Mouse (Mus musculus) left cerebral cortex, postnatal 36 days (tissue): Measurements from ENCODE around the gene Aip. TPM values are rescaled to one million over a fixed set of nuclear protein-coding genes. Genes with fewer than 3 reads are reported as not detected.
"Not testable (repeated sequence)": the region's sequence is repeated elsewhere in the genome, so short reads cannot be mapped to it uniquely, and the experiment has no call there.

Experiments
- DNase-seq, 2 experiments: peaks; one replicate each; pipeline ENCODE4 v3.0.0; 2021 to 2022; ENCODE audit warnings: low spot score in 2 of 2, mixed read lengths in 1 of 2
- intact Hi-C: fragments of 180-260 bp; cut with DNase I; formaldehyde crosslinking; loops from one replicate; pipeline ENCODE4 v1.15.1; 2025
- total RNA-seq, 2 experiments: library from RNA; stranded (reverse); gene quantifications; 2 replicates each; pipeline ENCODE4 v1.2.3; 2021

Aip gene
- total RNA-seq, 2 experiments from 2014 or later = 106 to 133 TPM

GRCm38 (mm10) chr19:4142416-4143173 lies 16.9 kb upstream of the Aip start:
- DNase-seq = no peak
- intact Hi-C loops = no loop called here

GRCm38 (mm10) chr19:4140147-4140546 lies 14.5 kb upstream of the Aip start:
- DNase-seq = no peak
- intact Hi-C loops = no loop called here

GRCm38 (mm10) chr19:4139446-4139845 lies 13.8 kb upstream of the Aip start, which contains the start of gene Gpr152:
Gene Gpr152, plus strand, starts transcription at chr19:4139787.
- DNase-seq = no peak
- intact Hi-C loops = no loop called here

GRCm38 (mm10) chr19:4137913-4138312 lies 12.3 kb upstream of the Aip start:
- no peak for DNase-seq
- intact Hi-C loops = no loop called here

- DNase-seq = no peak
- intact Hi-C loops = no loop called here
Measured at GRCm38 (mm10) chr19:4136463-4136862, 10.8 kb upstream of the Aip start.

GRCm38 (mm10) chr19:4135963-4136345 lies 10.3 kb upstream of the Aip start:
- intact Hi-C loops, DNase-seq: not testable (repeated sequence)

GRCm38 (mm10) chr19:4135229-4135962 lies 9.7 kb upstream of the Aip start:
- intact Hi-C loops, DNase-seq: not testable (repeated sequence)

- intact Hi-C loops = no loop called here
Measured at GRCm38 (mm10) chr19:4134354-4134753, 8.7 kb upstream of the Aip start.

GRCm38 (mm10) chr19:4131768-4132167 lies 6.1 kb upstream of the Aip start:
- DNase-seq = no peak
- intact Hi-C loops = no loop called here

More at GRCm38 (mm10) chr19:4134354-4134753, 8.7 kb upstream of the Aip start:
- DNase-seq = no peak

GRCm38 (mm10) chr19:4131075-4131474 lies 5.4 kb upstream of the Aip start:
- DNase-seq = no peak
- intact Hi-C loops = no loop called here

- DNase-seq = no peak
- intact Hi-C loops = no loop called here
Measured at GRCm38 (mm10) chr19:4130106-4130505, 4.4 kb upstream of the Aip start.

GRCm38 (mm10) chr19:4129462-4129861 lies 3.8 kb upstream of the Aip start:
- intact Hi-C loops = loop anchor here (5.0 kb wide), 2 partner anchors 63 to 103 kb away; partner anchors contain the start of genes Pold4, Ppp1ca and Tbc1d10c
- no peak for DNase-seq

- peak; percentile 27 to 41 for DNase-seq
- intact Hi-C loops = loop anchor here (5.0 kb wide), 2 partner anchors 65 to 105 kb away; partner anchors contain the start of genes Pold4, Ppp1ca and Tbc1d10c
Measured at GRCm38 (mm10) chr19:4126759-4127495, 1.3 kb upstream of the Aip start.

- DNase-seq = not testable (repeated sequence)
- intact Hi-C loops = loop anchor here (2.0 to 5.0 kb wide), 3 partner anchors 38 to 107 kb away; partner anchors contain the start of genes Pold4, Ppp1ca, Rps6kb2 and Tbc1d10c
Measured at GRCm38 (mm10) chr19:4125268-4125667, 390 bp downstream of the Aip start.

- intact Hi-C loops = loop anchor here (2.0 kb wide), 1 partner anchor 38 kb away; the partner anchor contains the start of gene Rps6kb2
- no peak for DNase-seq
Measured at GRCm38 (mm10) chr19:4124432-4124831, 1.2 kb downstream of the Aip start.

GRCm38 (mm10) chr19:4122411-4123370 lies 3.0 kb downstream of the Aip start:
- intact Hi-C loops = no loop called here
- DNase-seq = no peak

GRCm38 (mm10) chr19:4121896-4122295 lies 3.8 kb downstream of the Aip start:
- DNase-seq, intact Hi-C loops: not testable (repeated sequence)

GRCm38 (mm10) chr19:4121097-4121805 lies 4.4 kb downstream of the Aip start:
- DNase-seq = peak; percentile 96 to 98
- intact Hi-C loops = no loop called here
